Mouse (Mus musculus) neural tube, embryonic 15.5 days (tissue): ENCODE measurements around the gene Cnfn. TPM values are rescaled to one million over a fixed set of nuclear protein-coding genes. Genes with fewer than 3 reads are reported as not detected.

Source experiments
- ATAC-seq: fragments of 200-750 bp; cut with Nextera tagmentation; 2 replicates; pipeline ENCODE4 v1.8.0; 2017; ENCODE audit warnings: mild to moderate bottlenecking, moderate TSS enrichment, moderate library complexity; ENCODE audit not compliant: low FRiP score
- H3K27ac ChIP-seq: fragments of 300-500 bp; sonication (generic); replicated peaks from 2 replicates; pipeline ENCODE4 v1.5.1; 2015; ENCODE audit warnings: mild to moderate bottlenecking, inconsistent platforms
- H3K27me3 ChIP-seq: fragments of 300-500 bp; sonication (generic); replicated peaks from 2 replicates; pipeline ENCODE4 v1.6.1; 2015; ENCODE audit warnings: inconsistent platforms
- H3K36me3 ChIP-seq: fragments of 300-500 bp; sonication (generic); 2 replicates; pipeline ENCODE4 v1.6.1; 2015; ENCODE audit warnings: inconsistent platforms
- H3K4me1 ChIP-seq: fragments of 300-500 bp; sonication (generic); 2 replicates; pipeline ENCODE4 v1.6.1; 2015; ENCODE audit warnings: inconsistent platforms
- H3K4me2 ChIP-seq: fragments of 300-500 bp; sonication (generic); 2 replicates; pipeline ENCODE4 v1.6.1; 2015; ENCODE audit warnings: inconsistent platforms, mild to moderate bottlenecking, moderate library complexity
- H3K4me3 ChIP-seq: fragments of 300-500 bp; sonication (generic); replicated peaks from 2 replicates; pipeline ENCODE4 v1.5.1; 2015; ENCODE audit warnings: mild to moderate bottlenecking, inconsistent platforms
- H3K9ac ChIP-seq: fragments of 300-500 bp; sonication (generic); replicated peaks from 2 replicates; pipeline ENCODE4 v1.6.1; 2015; ENCODE audit warnings: mild to moderate bottlenecking, inconsistent platforms
- H3K9me3 ChIP-seq: fragments of 300-500 bp; sonication (generic); replicated peaks from 2 replicates; pipeline ENCODE4 v1.6.1; 2016; ENCODE audit warnings: inconsistent platforms
- WGBS: fragments of 180-500 bp; shearing (Covaris S2); methylation state at CpG from one replicate; pipeline ENCODE4 v1.1.7; 2015; ENCODE audit warnings: mixed read lengths; 5-methylcytosine and 5-hydroxymethylcytosine counted together
- polyA plus RNA-seq: library from polyadenylated mRNA; unstranded; fragments of >200 nt; fragmentation: Nextera tagmentation; extraction: Ambion mirVana; gene quantifications from 2 replicates; pipeline ENCODE4 v1.2.1, GENCODE M21; 2015

Gene Cnfn
- polyA plus RNA-seq, 1 experiment from 2014 or later = 0.54 TPM

DNA sequence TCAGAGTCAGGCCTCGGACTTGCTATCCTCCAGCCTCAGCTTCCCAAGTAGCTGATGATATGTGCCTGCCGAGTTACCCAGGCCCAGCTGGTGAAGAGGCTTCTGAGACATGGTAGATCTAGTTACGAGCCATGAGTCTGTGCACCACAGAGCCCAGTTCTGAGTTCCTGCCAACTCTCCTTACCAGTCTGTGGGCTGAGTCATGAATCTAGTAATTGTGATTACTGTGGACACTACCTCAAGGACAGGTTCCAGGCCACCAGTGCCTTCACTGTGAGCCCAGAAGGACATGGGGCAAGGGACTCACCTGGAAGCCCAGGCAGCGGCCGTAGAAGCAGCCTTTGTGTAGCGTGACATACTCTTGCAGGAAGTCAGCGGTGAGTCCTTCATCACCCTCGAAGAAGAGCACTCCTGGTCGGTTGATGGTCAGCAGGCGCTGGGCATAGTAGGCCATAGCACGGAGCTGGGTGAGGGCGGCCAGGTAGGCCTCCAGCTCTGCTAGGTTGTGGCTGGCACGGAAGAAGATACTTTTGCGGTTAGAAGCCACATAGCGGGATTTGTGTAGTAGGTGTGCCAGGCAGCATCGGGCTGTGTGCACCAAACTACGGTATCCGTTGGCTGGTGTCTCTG is 18.4 kb upstream of the Cnfn start:
- H3K27ac ChIP-seq = no peak overlapping the region
- no peak overlapping the region for H3K4me2 ChIP-seq
- ATAC-seq = no peak
- H3K9ac ChIP-seq = no peak overlapping the region
- H3K36me3 ChIP-seq = peaks cover 56% of the 10 kb centered on the region
- 96% methylated on average over 18 of the region's 18 CpGs for WGBS
- no peaks in the 10 kb centered on the region for H3K9me3 ChIP-seq
- no peak overlapping the region for H3K4me3 ChIP-seq
- peaks cover 47% of the 10 kb centered on the region for H3K4me1 ChIP-seq
- no peaks in the 10 kb centered on the region for H3K27me3 ChIP-seq

DNA sequence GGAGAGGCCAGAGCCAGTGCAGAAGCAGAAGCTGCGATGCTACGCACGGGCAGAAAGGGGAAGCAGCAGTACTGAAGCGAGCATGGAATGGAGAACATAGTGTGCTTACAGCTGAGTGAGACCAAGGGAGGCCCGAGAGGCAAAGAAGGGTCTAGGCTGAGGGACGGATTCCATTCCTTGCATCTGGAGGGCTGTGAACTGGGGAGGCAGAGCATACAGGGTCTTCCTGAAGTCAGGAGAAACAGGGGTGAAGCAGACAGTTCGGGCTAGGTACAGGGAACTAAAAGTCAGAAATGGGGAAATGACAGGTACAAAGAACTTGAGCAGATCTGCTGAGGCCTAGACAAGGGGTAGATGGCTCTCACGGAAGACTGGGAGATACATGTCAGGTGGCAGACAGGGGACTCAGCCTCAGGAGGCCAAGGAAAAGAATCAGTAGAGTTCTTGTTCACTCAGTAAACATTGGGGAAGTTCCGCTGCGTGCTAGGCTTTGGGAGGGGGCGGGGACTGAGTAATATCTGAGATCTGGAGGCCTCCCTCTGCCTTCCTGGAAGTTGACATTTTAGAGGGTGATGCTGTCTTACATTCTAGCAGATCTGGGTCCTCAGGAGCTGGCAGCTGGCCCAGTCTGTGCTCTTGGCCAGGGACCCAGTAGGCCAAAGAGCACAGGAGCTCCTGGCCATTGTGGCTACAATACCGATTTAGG is 16.5 kb upstream of the Cnfn start:
- peaks cover 68% of the 10 kb centered on the region for H3K36me3 ChIP-seq
- H3K9ac ChIP-seq = no peak overlapping the region
- ATAC-seq = no peak
- 83% methylated on average over 12 of the region's 12 CpGs for WGBS
- no peaks in the 10 kb centered on the region for H3K9me3 ChIP-seq
- no peak overlapping the region for H3K4me3 ChIP-seq
- H3K27me3 ChIP-seq = no peaks in the 10 kb centered on the region
- H3K4me1 ChIP-seq = peaks cover 32% of the 10 kb centered on the region
- H3K4me2 ChIP-seq = no peak overlapping the region
- peak overlapping the region; percentile 52 for H3K27ac ChIP-seq

DNA sequence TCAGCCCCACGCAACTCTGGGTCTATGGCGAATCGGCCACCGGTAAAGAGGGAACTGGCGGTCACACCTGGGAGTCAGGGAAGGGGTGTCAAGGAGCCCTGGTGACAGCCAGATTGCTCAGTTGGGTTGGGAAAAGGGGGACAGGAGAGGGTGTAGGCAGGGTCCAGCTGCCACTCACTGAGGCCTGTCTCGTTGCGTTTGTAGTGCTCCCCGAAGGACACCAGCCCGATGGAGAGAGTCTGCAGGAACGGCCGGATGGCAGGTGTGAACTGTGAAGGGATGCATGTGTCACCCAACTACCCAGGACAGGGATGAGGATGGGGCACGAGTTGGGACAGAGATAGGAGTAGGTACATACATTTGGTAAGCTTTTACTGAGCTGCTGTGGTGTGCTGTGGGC is 15.7 kb upstream of the Cnfn start:
- no peaks in the 10 kb centered on the region for H3K27me3 ChIP-seq
- no peak overlapping the region for H3K9ac ChIP-seq
- H3K4me1 ChIP-seq = peaks cover 27% of the 10 kb centered on the region
- WGBS = 90% methylated on average over 12 of the region's 12 CpGs
- no peak overlapping the region for H3K27ac ChIP-seq
- no peak overlapping the region for H3K4me3 ChIP-seq
- no peaks in the 10 kb centered on the region for H3K9me3 ChIP-seq
- no peak overlapping the region for H3K4me2 ChIP-seq
- peaks cover 71% of the 10 kb centered on the region for H3K36me3 ChIP-seq
- ATAC-seq = no peak

DNA sequence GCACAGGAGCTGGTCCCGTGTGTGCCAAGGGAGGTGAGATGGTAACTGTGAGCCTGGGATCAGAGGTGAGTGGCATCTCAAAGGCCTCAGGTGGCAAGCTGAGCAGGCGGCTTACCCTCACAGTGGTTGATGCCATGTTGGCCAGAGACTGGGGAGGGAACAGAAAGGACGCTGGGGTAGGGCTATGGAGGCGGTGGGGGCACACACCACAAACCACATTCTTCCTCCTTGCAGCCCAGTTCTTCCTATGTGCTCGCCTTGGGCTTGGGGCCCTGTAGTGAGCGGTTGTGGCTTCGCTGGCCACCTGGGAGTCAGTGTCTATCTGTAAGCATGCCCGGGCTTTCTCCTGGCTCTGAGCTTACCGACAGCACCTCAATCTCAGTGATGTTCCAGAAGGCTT is 15.3 kb upstream of the Cnfn start:
- H3K4me3 ChIP-seq = no peak overlapping the region
- H3K27me3 ChIP-seq = no peaks in the 10 kb centered on the region
- peaks cover 27% of the 10 kb centered on the region for H3K4me1 ChIP-seq
- ATAC-seq = no peak
- no peak overlapping the region for H3K4me2 ChIP-seq
- no peak overlapping the region for H3K27ac ChIP-seq
- peaks cover 71% of the 10 kb centered on the region for H3K36me3 ChIP-seq
- WGBS = 92% methylated on average over 9 of the region's 9 CpGs
- H3K9me3 ChIP-seq = no peaks in the 10 kb centered on the region
- H3K9ac ChIP-seq = no peak overlapping the region

DNA sequence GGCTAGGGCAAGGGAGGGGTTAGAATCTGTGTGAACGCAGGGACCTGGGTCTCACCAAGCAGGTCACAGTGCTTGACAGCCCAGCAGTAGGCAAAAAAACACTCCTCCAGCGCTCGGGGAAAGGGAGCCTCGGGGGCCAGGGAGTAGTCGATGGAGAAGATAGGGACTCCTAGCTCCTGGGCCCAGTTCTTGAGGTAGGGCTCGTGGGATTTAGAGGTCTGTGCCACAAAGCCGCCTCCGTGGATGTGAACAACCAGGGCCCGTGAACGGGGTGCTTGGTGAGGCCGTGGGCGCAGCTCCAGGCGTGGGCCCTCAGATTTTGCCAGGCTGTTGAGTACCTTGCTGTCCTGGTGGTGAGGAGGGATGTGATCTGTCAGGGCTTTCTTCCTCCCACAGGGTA is 14.8 kb upstream of the Cnfn start:
- Histone ChIP-seq H3K36me3 (peaks cover 70% of the 10 kb centered on the region), H3K9me3 (no peaks in the 10 kb centered on the region), H3K27ac (no peak overlapping the region), H3K9ac (no peak overlapping the region), H3K4me2 (no peak overlapping the region), H3K4me1 (peaks cover 28% of the 10 kb centered on the region), H3K27me3 (no peaks in the 10 kb centered on the region), H3K4me3 (no peak overlapping the region)
- ATAC-seq = no peak
- WGBS = 92% methylated on average over 13 of the region's 13 CpGs

DNA sequence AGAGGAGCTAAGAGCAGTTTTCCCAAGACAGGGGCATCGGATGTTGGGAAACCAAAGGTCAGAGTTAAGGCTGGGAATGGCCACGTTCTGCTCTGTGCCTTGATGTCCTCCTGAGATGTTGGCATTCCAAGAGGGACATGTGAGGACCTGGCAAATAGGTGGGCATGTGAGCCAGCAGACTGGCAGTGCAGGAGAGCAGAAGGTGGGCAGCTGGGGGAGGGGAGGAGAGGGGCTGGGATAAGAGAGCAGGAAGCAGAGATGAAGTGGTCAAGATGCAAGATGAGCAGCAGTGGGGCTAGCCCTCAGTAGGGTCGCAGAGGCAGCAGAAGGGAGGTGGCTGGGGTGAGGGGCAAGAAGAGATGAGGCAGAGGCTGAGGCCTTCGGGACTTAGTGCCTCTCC is 14.4 kb upstream of the Cnfn start:
- H3K27me3 ChIP-seq = no peaks in the 10 kb centered on the region
- no peak overlapping the region for H3K27ac ChIP-seq
- no peak overlapping the region for H3K9ac ChIP-seq
- no peaks in the 10 kb centered on the region for H3K9me3 ChIP-seq
- H3K4me2 ChIP-seq = no peak overlapping the region
- peaks cover 29% of the 10 kb centered on the region for H3K4me1 ChIP-seq
- H3K4me3 ChIP-seq = no peak overlapping the region
- 87% methylated on average over 4 of the region's 4 CpGs for whole genome bisulfite sequencing
- peaks cover 65% of the 10 kb centered on the region for H3K36me3 ChIP-seq
- ATAC-seq = no peak

DNA sequence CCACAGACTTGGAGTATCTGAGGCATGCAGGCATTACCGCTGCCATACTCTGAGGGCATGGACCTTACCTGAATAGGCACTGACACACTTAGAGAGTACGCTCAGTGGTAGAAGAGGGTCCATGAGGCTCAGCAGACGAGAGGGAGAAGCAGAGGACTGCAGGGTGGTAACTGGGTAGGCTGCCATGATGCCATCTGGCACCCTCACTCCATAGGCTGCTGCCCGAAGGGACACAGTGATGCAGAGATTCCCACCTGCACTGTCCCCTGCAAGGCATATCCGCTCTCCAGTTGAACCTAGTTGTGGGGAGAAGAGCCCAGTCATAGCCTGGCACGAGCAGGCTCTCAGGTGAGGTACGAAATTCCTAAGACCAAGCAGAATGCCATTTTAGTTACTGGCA is 13.9 kb upstream of the Cnfn start:
- peaks cover 29% of the 10 kb centered on the region for H3K4me1 ChIP-seq
- peaks cover 62% of the 10 kb centered on the region for H3K36me3 ChIP-seq
- H3K4me3 ChIP-seq = no peak overlapping the region
- H3K27ac ChIP-seq = no peak overlapping the region
- 92% methylated on average over 7 of the region's 7 CpGs for WGBS
- no peaks in the 10 kb centered on the region for H3K27me3 ChIP-seq
- H3K9me3 ChIP-seq = no peaks in the 10 kb centered on the region
- no peak for ATAC-seq
- no peak overlapping the region for H3K9ac ChIP-seq
- H3K4me2 ChIP-seq = no peak overlapping the region

DNA sequence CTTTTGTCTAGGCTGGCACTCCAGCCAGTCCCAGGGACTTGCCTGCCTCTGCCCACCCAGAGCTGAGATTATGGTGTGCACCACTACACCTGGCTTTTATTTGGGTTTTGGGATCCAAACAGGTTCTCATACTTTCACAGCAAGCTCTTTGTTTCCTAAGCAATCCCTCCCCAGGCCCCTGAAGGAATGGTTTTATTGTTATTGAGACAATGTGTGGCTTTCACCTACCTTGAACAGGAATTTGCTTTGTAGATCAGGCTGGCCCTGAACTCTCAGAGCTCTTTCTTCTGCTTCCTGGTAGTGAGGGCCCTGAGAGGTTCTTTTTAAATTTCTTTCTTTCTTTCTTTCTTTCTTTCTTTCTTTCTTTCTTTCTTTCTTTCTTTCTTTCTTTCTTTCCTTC is 13.0 kb upstream of the Cnfn start:
- H3K4me3 ChIP-seq = no peak overlapping the region
- H3K4me2 ChIP-seq = no peak overlapping the region
- no peak overlapping the region for H3K9ac ChIP-seq
- H3K4me1 ChIP-seq = peaks cover 35% of the 10 kb centered on the region
- no peak for ATAC-seq
- no peak overlapping the region for H3K27ac ChIP-seq
- H3K9me3 ChIP-seq = no peaks in the 10 kb centered on the region
- H3K36me3 ChIP-seq = peaks cover 54% of the 10 kb centered on the region
- no peaks in the 10 kb centered on the region for H3K27me3 ChIP-seq

DNA sequence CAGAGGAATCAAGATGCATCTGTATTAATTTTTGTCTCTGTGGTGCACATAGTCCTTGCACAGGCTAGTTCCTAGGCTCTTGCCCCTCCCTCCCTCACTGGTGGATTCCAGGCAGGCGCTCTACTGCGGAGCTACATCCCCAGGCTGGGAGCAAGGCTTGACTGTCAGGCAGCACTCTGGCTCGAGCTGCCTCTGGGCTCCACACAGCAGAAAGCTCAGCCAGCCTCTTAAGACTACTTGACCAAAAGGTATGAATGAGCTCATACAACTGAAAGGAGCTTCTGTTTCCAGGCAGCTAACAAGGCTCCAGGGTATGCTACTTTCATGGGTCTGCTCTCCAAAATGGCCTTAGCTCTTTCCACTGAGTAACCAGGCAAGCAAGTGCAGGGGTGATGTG is 11.8 kb upstream of the Cnfn start:
- Histone ChIP-seq H3K4me1 (peaks cover 42% of the 10 kb centered on the region), H3K4me2 (no peak overlapping the region), H3K36me3 (peaks cover 43% of the 10 kb centered on the region), H3K4me3 (no peak overlapping the region), H3K27me3 (no peaks in the 10 kb centered on the region), H3K27ac (no peak overlapping the region), H3K9me3 (no peaks in the 10 kb centered on the region), H3K9ac (no peak overlapping the region)
- no peak for ATAC-seq
- 52% methylated on average over 3 of the region's 3 CpGs for WGBS

DNA sequence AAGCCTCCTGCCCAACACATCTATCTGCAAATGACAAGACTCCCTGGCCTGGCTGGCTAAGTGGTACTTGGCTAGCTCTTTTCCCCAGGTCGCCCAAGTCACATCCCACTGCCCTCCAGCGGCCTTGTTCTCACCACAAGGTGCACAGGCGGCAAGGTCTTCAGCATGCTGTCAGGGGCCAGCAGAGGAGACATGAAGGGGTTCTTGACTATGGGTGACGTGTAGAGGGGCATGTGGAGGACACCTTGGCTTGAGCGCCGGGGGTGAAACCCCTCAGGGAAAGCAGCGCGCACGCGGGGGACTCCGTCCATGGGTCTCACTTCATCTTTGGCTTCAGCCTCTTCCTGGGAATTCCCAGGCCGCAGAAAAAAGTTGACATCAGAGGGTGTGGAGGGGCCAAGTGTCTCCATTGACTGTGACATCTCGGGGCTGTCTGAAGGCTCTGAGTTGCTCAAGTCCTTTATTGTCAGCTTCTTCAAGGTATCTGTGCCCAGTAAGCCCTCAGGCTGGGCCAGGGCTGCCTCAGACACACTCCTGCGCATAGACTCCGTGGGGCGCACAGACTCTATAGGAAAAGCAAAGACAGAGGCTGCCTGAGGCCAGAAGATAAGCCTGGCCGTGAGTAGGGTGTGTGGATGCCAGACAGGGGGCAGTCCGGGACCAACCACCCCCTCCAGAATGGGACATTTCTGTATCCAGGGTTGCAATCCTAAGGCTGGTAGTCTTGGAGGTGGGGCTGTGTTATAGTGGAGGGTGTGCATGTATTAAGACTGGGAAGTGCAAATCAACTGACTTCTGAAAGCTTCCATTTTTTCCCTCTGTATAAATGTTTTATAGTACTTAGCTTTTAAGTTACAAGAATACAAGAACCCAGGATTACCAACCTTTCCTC is 11.1 kb upstream of the Cnfn start:
- Histone ChIP-seq H3K4me2 (peak overlapping the region; percentile 57), H3K27ac (no peak overlapping the region), H3K9ac (no peak overlapping the region), H3K27me3 (no peaks in the 10 kb centered on the region), H3K9me3 (no peaks in the 10 kb centered on the region), H3K4me1 (peaks cover 37% of the 10 kb centered on the region), H3K36me3 (peaks cover 37% of the 10 kb centered on the region), H3K4me3 (no peak overlapping the region)
- WGBS = 68% methylated on average over 18 of the region's 18 CpGs
- ATAC-seq = no peak

DNA sequence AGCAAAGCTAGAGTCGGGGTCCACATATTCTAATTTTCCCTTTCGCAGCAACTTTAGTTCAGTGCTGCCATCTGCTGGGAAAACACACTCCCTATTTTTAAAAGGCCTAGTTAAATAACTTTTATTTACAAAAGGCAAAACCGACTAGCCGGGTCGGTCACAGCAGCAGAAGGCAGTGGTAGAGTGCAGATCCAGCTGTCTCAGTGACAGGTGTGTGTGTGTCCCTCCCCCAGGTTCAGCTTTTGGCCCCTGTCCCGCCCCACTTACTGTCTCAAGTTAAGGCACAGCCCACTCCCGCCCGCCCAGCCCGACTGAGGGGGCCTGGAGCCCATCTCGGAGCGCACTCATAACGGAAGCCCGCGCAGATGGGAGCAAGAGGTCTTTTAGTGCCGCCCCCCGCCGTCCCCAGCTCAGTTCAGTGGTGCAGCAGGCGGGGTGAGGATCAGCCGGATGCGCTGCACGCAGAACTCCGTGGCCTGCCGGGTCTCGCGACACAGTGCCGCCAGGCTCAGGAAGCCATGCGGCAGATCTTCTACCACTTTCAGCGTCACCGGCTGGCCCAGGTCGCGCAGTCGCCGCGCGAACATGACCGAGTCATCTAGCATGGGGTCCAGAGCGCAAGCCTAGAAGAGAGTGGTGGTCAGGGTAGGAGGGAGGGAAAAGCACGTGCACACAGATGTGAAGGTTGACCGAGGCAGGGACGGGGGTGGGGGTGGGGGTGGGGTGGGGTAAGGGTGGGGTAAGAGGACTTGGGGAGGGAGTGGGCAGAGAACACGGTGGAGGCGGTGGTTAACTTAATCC is 10.2 kb upstream of the Cnfn start:
- Histone ChIP-seq H3K9ac (peak overlapping the region; percentile 24), H3K27ac (0 out of 2 replicates have a peak overlapping the region, but pooled peaks have one; percentile 30), H3K9me3 (no peaks in the 10 kb centered on the region), H3K27me3 (no peaks in the 10 kb centered on the region), H3K36me3 (peaks cover 28% of the 10 kb centered on the region), H3K4me2 (peak overlapping the region; percentile 57), H3K4me1 (peaks cover 35% of the 10 kb centered on the region), H3K4me3 (peak overlapping the region; percentile 28)
- 3% methylated on average over 42 of the region's 42 CpGs for WGBS
- peak; percentile 16; the same call in 1 of the 2 replicates for ATAC-seq
